In genomic region chr8:110630079-110630478, GRCm38 (mm10) we compare ENCODE assay signal across 12 mouse cellular contexts. TPM values are rescaled to one million over a fixed set of nuclear protein-coding genes. Genes with fewer than 3 reads are reported as not detected.
DNase-seq lines count a peak whose midpoint lies in the region; ATAC-seq and TF ChIP-seq lines count a peak whose summit lies in the region.
"Had no signal": no experiment of that assay in that cellular context is flagged by ENCODE, and none has a peak within 500 bp of the region (broad histone marks: within the 10 kb centered on the region; RNA-seq: fewer than 3 reads in every experiment).

No protein-coding gene starts in this region.

- no peaks in the 10 kb centered on the region for H3K4me1 ChIP-seq in kidney, embryonic 16.5 days (ENCODE audit: insufficient read depth, low read length)
- H3K4me1 ChIP-seq in bone marrow macrophage, adult 2 months (ENCODE audit: control insufficient read depth, insufficient read depth, low read length): peaks cover 26% of the 10 kb centered on the region

- H3K27ac ChIP-seq in kidney, embryonic 16.5 days (ENCODE audit: low read length): 0 out of 2 replicates have a peak overlapping the region, but pooled peaks have one; percentile 20
- H3K27ac ChIP-seq in bone marrow macrophage, adult 2 months (ENCODE audit: insufficient read depth, low read depth, low read length): 0 out of 2 replicates have a peak overlapping the region, but pooled peaks have one; percentile 12
- H3K27ac ChIP-seq in macrophage: 0 out of 2 replicates have a peak overlapping the region, but pooled peaks have one; percentile 10
- H3K27ac ChIP-seq: heart, embryonic 10.5 days had no signal

- no peak for ATAC-seq in kidney, embryonic 16.5 days (ENCODE audit: low FRiP score, low TSS enrichment)
- ATAC-seq: forebrain, embryonic 15.5 days; inflammation-experienced regulatory T-cells, adult 6 months had no signal

- TF ChIP-seq CTCF in bone marrow macrophage, adult 2 months (IDR thresholded peaks at IDR 0.05; ENCODE audit: low read depth, low read length): no peak

- H3K79me2 ChIP-seq in macrophage (ENCODE audit: inconsistent target): peaks cover 81% of the 10 kb centered on the region

- H3K9me3 ChIP-seq in kidney, embryonic 16.5 days (ENCODE audit: low read length): no peaks in the 10 kb centered on the region
- H3K9me3 ChIP-seq: forebrain, embryonic 15.5 days; heart, embryonic 10.5 days had no signal

- no peaks in the 10 kb centered on the region for H3K27me3 ChIP-seq in kidney, embryonic 16.5 days (ENCODE audit: insufficient read depth, low read length)
- H3K27me3 ChIP-seq: forebrain, embryonic 15.5 days had no signal

- peaks cover 27% of the 10 kb centered on the region for H3K36me3 ChIP-seq in kidney, embryonic 16.5 days (ENCODE audit: insufficient read depth, low read length)
- H3K36me3 ChIP-seq in macrophage (ENCODE audit: inconsistent target): peaks cover 33% of the 10 kb centered on the region

- no peak for DNase-seq in kidney, postnatal 4 days
- peak; percentile 18 for DNase-seq in 416B (ENCODE audit: low read depth)
- no peak for DNase-seq in spleen, postnatal 36 days (ENCODE audit: low spot score in 2 of 2)
- DNase-seq in gastrocnemius, postnatal 36 days: no peak
- DNase-seq in gastrocnemius, adult 8-10 months (ENCODE audit: low spot score in 2 of 2): no peak

- H3K9ac ChIP-seq in kidney, embryonic 16.5 days (replicated peaks; ENCODE audit: low read length): no peak overlapping the region
- H3K9ac ChIP-seq: forebrain, embryonic 15.5 days had no signal

- TF ChIP-seq POLR2A in bone marrow macrophage, adult 2 months (IDR thresholded peaks at IDR 0.05; ENCODE audit: borderline replicate concordance, low read depth, low read length): no peak

- no peak overlapping the region for H3K4me2 ChIP-seq in kidney, embryonic 16.5 days (replicated peaks; ENCODE audit: low read depth, low read length)
- H3K4me2 ChIP-seq: forebrain, embryonic 15.5 days had no signal

- no peak overlapping the region for H3K4me3 ChIP-seq in kidney, embryonic 16.5 days (ENCODE audit: low read length)
- no peak overlapping the region for H3K4me3 ChIP-seq in bone marrow macrophage, adult 2 months (ENCODE audit: insufficient read depth, low read length)
- no peak overlapping the region for H3K4me3 ChIP-seq in macrophage (ENCODE audit: inconsistent target)
- H3K4me3 ChIP-seq: erythroblast, embryonic 14.5 days; forebrain, embryonic 15.5 days; heart, embryonic 10.5 days had no signal

- 87% methylated on average over 3 of the region's 3 CpGs for WGBS in kidney, embryonic 16.5 days
- WGBS in macrophage (ENCODE audit: missing documents): 93% methylated on average over 3 of the region's 3 CpGs

- intact Hi-C loops in gastrocnemius, postnatal 36 days (cut with DNase I): loop anchor here (10.0 kb wide), 1 partner anchor 445 kb away; no protein-coding TSS in a partner anchor

RNA-seq across cellular contexts. Expression of gene Vac14, which starts 11.7 kb away (rescaled TPM):
- 21.6 and 21.7 TPM in 2 replicates for polyA plus RNA-seq in kidney, embryonic 16.5 days (2015; fragmentation: Nextera tagmentation; extraction: Ambion mirVana)
- 30.7 and 32.9 TPM in 2 replicates for polyA plus RNA-seq in bone marrow macrophage, adult 2 months (2012; ENCODE audit: insufficient read depth, insufficient read length, missing spikeins)
- total RNA-seq in macrophage (2018; cell fraction: chromatin; rRNA removed): 100 to 1,000 TPM in 16 of 26 experiments, 10 to 100 TPM in 10; 48.5 to 157 (median 113) TPM
- total RNA-seq in macrophage (2018; cell fraction: cytosol; rRNA removed): 10 to 100 TPM; 41.8 to 64.1 (median 53.3) TPM
- total RNA-seq in macrophage (2018; cell fraction: nucleus; rRNA removed): 100 to 1,000 TPM in 4 of 26 experiments, 10 to 100 TPM in 22; 40.5 to 122 (median 75.3) TPM
- polyA plus RNA-seq in macrophage (2018): 47.9 to 60.1 TPM (median 56.8 TPM) in 3 replicates
- total RNA-seq in gastrocnemius, postnatal 36 days (2021): 10 to 100 TPM; 15.8 to 16.0 TPM
- 10 to 100 TPM; 17.4 to 22.1 (median 19.3) TPM for total RNA-seq in gastrocnemius, adult 8-10 months (2022)
